Mouse (Mus musculus) heart, postnatal 10 days (tissue): ENCODE data around the gene Xbp1. TPM values are rescaled to one million over a fixed set of nuclear protein-coding genes. Genes with fewer than 3 reads are reported as not detected.

ENCODE experiments used
- DNase-seq, 2 experiments: peaks; one replicate each; pipeline ENCODE4 v3.0.0; 2021
- intact Hi-C: fragments of 180-260 bp; cut with DNase I; formaldehyde crosslinking; loops from one replicate; pipeline ENCODE4 v1.15.1; 2025
- total RNA-seq, 2 experiments: library from RNA; stranded (reverse); gene quantifications; 2 replicates each; pipeline ENCODE4 v1.2.3; 2021

Xbp1 gene
- total RNA-seq, 2 experiments from 2014 or later: 48.9 to 55.5 TPM

- intact Hi-C loops: loop anchor here (5.0 kb wide), 1 partner anchor 63 kb away; no protein-coding TSS in a partner anchor
- DNase-seq: no peak
Measured at GRCm38 (mm10) chr11:5563898-5564297, 43.4 kb downstream of the Xbp1 start.

- intact Hi-C loops: no loop called here
- DNase-seq: no peak
Measured at GRCm38 (mm10) chr11:5565596-5565995, 45.1 kb downstream of the Xbp1 start.

DNA sequence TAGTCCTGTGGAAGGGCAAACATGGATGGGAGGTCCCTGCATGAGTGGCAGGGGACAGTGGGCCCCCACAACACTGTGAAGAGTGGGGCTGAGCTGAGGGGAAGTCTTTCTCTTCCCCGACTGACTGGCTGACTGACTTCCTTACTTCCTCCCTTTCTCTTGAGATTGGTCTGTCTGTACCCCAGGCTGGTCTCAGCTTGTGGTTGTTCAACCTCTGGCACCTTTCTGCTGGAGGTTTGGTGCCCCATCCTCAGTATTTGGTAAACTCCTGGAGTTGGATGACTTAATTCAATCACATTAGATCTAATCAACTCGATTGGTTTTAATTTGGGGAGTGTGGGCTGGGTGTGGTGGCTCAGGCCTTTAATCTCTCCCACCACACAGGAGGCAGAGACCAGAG, 46.0 kb downstream of the Xbp1 start:
- no peak for DNase-seq
- intact Hi-C loops: no loop called here

DNA sequence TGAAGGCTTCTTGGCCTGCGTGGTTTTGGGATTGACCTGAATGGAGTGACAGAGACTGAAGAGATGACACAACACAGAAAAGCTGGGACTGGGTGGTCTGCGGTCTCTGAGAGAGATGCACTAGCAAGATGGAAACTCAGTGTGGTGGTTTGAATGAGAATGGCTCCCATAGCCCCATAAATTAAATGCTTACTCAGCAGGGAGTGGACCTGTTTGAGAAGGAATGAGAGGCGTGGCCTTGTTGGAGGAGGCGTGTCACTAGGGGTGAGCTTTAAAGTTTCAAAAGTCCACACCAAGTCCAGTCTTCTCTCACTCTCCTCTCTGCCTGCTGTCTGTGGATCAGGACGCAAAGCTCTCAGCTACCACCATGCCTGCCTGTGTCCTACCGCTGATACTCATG, 47.2 kb downstream of the Xbp1 start:
- intact Hi-C loops: no loop called here
- DNase-seq: no peak

DNA sequence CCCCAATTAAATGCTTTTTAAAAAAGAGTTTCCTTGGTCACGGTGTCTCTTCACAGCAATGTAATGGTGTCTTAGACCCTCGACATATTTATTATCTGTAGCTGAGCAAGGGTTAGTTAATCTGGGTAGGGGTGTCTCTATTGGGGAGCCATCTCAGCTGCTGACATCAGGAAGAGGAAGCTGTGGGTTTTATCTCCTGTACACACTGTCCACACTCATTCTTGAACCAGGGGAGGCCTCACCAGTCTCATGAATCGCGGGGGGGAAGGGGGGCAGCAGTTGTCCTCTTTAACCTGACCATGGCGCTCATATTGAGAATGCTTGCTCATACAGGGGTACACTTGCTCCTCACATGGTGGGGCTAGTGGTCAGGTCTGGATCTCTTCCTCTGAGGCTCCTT, 47.6 kb downstream of the Xbp1 start:
- DNase-seq: no peak
- intact Hi-C loops: no loop called here

GRCm38 (mm10) chr11:5569474-5569873, 49.0 kb downstream of the Xbp1 start, which contains the start of gene Ankrd36:
Ankrd36 (plus strand) TSS chr11:5569684.
- intact Hi-C loops: no loop called here
- DNase-seq: no peak

GRCm38 (mm10) chr11:5571856-5572255, 51.4 kb downstream of the Xbp1 start:
- intact Hi-C loops: no loop called here
- no peak for DNase-seq

- no peak for DNase-seq
- intact Hi-C loops: no loop called here
Measured at GRCm38 (mm10) chr11:5573821-5574220, 53.4 kb downstream of the Xbp1 start.

DNA sequence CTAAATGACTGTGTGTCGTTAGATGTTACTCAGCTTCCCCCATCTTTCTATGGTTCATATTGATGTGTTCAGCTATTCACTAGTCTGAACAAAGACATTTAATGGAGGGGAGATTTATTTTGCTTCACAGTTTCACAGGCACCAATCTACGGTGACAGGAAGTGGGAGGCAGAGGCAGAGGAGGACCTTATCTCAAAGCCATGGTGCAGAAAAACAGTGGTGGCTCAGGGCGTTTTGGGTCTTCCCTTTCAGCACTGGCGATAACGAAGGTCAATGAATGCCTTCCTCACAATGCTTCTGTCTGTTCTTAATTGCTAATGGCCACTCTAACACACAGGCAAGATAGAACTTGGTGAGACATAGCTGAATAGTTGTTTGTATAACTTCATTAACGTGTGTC, 54.6 kb downstream of the Xbp1 start:
- DNase-seq: no peak
- intact Hi-C loops: no loop called here

Other genes starting within 250 kb of the Xbp1 start
- gene Znrf3, start 75.8 kb upstream of the Xbp1 start, total RNA-seq: 10 to 100 TPM; 11.9 to 14.7 TPM
- gene Ccdc117, start 21.5 kb downstream of the Xbp1 start, total RNA-seq: 10 to 100 TPM; 13.9 to 17.1 TPM
- gene Ankrd36, start 49.0 kb downstream of the Xbp1 start, total RNA-seq: not detected
- gene Mrps24, start 195.0 kb downstream of the Xbp1 start, total RNA-seq: 100 to 1,000 TPM; 114 to 118 TPM
- gene Urgcp, start 241.7 kb downstream of the Xbp1 start, total RNA-seq: 10 to 100 TPM; 65.6 to 68.5 TPM